Mouse (Mus musculus) spleen, adult 2 months (tissue): ENCODE data around the gene Cnn1.

Experiments
- CTCF ChIP-seq: fragments of 200-500 bp; IDR thresholded peaks from 2 replicates; pipeline ENCODE4 v1.5.1; 2011; ENCODE audit warnings: mild to moderate bottlenecking, inconsistent platforms; ENCODE audit not compliant: insufficient read depth, insufficient read length, insufficient replicate concordance; ENCODE audit errors: extremely low read depth
- POLR2A ChIP-seq: fragments of 200-500 bp; IDR thresholded peaks from 2 replicates; pipeline ENCODE4 v1.6.1; 2011; ENCODE audit warnings: low read depth, low read length, inconsistent platforms

DNA sequence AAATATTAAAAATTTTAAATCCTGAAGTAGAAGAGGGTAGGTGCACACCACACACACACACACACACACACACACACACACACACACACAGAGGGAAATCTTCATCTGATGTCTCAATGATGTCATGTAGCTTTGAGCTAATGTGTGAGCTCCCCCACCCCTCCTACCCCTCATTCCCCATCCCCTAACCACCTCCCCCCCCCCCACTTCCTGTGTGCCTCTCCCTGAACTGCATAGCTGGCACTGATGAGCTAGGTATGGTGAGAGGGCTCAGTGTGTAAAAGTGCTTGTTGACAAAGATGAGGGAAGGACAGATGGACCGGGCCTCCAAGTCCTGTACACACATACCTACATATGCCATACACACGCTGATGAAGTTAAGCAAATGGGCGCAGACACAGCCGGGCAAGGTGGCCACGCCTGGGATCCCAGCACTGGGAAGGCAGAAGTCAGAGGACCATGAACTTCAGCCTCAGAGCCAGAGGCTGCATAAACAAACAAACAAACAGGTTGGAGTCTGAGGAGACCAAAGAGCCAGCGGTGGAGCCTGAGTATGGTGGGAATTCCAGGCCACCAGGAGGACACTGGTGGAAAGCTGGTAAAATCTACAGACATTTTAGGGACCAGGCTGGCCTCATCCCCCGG is 35.4 kb downstream of the Cnn1 start:
- TF ChIP-seq POLR2A (no peak), CTCF (no peak)
